Mouse (Mus musculus): ENCODE measurements around the gene Myo5c. TPM values are rescaled to one million over a fixed set of nuclear protein-coding genes. Genes with fewer than 3 reads are reported as not detected.

Myo5c gene
- polyA plus RNA-seq, 1 experiment from 2014 or later: 0.50 TPM

DNA sequence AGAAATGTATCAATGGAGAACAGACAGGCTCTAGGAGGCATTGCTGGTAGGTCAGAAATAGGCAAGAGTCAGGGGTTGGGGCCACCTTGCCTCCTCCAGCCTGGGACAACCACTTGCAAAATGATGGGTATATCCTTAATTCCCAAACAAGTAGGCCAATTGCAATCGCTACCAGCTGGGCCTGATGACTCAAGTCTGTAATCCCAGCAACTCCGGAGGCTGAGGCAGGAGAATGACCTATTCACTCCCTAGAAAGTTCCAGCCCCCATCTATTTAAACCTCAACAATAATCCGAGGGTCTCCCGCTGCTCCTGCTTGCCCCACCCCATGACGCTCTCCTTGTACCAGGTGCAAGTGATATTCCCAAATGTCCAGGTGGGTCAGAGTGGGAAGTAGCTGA lies 115.6 kb downstream of the Myo5c start, which contains the start of gene Bcl2l10:
TSS of gene Bcl2l10 (plus strand) at position 301 of the 400 bp plus-strand sequence.
- Histone ChIP-seq H3K4me2 (replicated peaks) (no peak within 1 kb of the TSS), H3K27ac (no peak within 1 kb of the TSS), H3K4me3 (replicated peaks) (no peak within 1 kb of the TSS), H3K36me3 (peaks cover 41% of the 10 kb centered on the region), H3K4me1 (replicated peaks) (no peaks in the 10 kb centered on the region), H3K9me3 (no peaks in the 10 kb centered on the region), H3K9ac (replicated peaks) (no peak within 1 kb of the TSS), H3K27me3 (no peaks in the 10 kb centered on the region)
- 93% methylated on average over 5 of the region's 5 CpGs for WGBS
- no peak for ATAC-seq

DNA sequence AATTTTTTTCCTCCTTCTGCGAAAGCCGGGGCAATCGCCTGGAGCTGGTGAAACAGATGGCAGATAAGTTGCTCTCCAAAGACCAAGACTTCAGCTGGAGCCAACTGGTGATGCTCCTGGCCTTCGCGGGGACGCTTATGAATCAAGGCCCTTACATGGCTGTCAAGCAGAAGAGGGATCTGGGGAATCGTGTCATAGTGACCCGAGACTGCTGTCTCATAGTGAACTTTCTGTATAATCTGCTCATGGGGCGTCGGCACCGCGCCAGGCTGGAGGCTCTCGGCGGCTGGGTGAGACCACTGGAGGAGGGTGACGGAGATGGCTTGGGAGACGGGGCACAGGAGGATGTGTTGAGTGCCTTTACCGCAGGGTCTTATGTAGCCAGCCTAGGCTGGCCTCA lies 116.2 kb downstream of the Myo5c start:
- H3K36me3 ChIP-seq: peaks cover 35% of the 10 kb centered on the region
- no peak overlapping the region for H3K4me2 ChIP-seq (replicated peaks)
- H3K27ac ChIP-seq: no peak overlapping the region
- no peak overlapping the region for H3K9ac ChIP-seq (replicated peaks)
- no peaks in the 10 kb centered on the region for H3K27me3 ChIP-seq
- H3K4me1 ChIP-seq (replicated peaks): no peaks in the 10 kb centered on the region
- ATAC-seq: no peak
- 96% methylated on average over 17 of the region's 17 CpGs for WGBS
- H3K4me3 ChIP-seq (replicated peaks): no peak overlapping the region
- H3K9me3 ChIP-seq: no peaks in the 10 kb centered on the region

DNA sequence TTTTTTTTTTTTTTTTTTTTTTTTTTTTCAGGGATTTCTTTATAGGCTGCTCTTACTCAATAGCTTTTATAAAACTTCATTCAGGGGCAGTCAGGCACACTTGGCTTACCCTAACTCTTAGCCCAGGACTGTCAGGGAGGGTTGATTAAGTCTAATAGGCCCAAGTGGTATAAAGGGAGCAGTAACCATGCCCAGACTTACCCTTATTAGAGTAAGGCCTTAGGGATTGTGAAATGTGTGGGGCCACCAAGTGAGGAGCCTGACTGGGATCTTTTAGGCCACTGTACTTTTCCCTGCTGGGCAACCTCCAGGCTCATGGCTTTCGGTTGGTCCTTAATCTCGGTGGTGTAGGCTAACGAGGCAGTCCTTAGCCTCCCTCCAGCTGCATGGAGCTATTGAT lies 116.8 kb downstream of the Myo5c start:
- no peak for ATAC-seq
- Histone ChIP-seq H3K4me1 (replicated peaks) (no peaks in the 10 kb centered on the region), H3K36me3 (peaks cover 30% of the 10 kb centered on the region), H3K27ac (no peak overlapping the region), H3K4me2 (replicated peaks) (no peak overlapping the region), H3K4me3 (replicated peaks) (no peak overlapping the region), H3K27me3 (no peaks in the 10 kb centered on the region), H3K9ac (replicated peaks) (no peak overlapping the region), H3K9me3 (no peaks in the 10 kb centered on the region)
- 52% methylated on average over 3 of the region's 3 CpGs for WGBS

DNA sequence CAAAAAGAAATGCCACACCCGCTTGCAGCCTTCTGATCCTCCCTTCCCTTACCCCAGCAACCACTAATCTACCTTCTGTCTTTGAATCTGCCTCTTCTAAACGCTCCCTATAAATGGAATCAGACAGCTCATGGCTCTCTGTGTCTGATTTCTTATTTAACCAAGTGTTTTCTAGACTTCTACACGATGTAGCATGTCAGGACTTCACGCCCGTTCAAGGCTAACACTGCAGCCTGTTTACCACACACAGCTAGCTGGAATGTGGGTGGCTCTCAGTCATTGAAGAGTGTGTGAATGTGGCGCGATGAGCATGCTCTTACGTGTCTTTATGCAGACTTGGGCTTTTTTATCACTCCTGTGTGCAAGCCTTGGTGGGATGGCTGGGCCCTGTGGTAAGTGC lies 121.3 kb downstream of the Myo5c start:
- WGBS: 74% methylated on average over 8 of the region's 8 CpGs

More for the DNA sequence above, 121.3 kb downstream of the Myo5c start:
- no peaks in the 10 kb centered on the region for H3K4me1 ChIP-seq (replicated peaks)
- H3K27me3 ChIP-seq: no peaks in the 10 kb centered on the region
- no peak overlapping the region for H3K4me2 ChIP-seq (replicated peaks)
- no peak overlapping the region for H3K4me3 ChIP-seq (replicated peaks)
- no peak overlapping the region for H3K27ac ChIP-seq
- H3K36me3 ChIP-seq: 0 out of 2 replicates have a peak, but pooled peaks cover 2% of the 10 kb centered on the region
- no peak for ATAC-seq
- H3K9me3 ChIP-seq: no peaks in the 10 kb centered on the region
- no peak overlapping the region for H3K9ac ChIP-seq (replicated peaks)

Other genes with a start within 250 kb of the Myo5c start
- gene Arpp19, start 194.4 kb upstream of the Myo5c start, polyA plus RNA-seq (2015; fragmentation: Nextera tagmentation; extraction: Ambion mirVana): 236 and 245 TPM in 2 replicates
- gene Myo5a, start 161.0 kb upstream of the Myo5c start, polyA plus RNA-seq (2015; fragmentation: Nextera tagmentation; extraction: Ambion mirVana): 26.3 and 27.8 TPM in 2 replicates
- gene Gnb5, start 74.3 kb downstream of the Myo5c start, polyA plus RNA-seq (2015; fragmentation: Nextera tagmentation; extraction: Ambion mirVana): 46.4 and 50.2 TPM in 2 replicates
- gene Bcl2l10, start 115.7 kb downstream of the Myo5c start, polyA plus RNA-seq (2015; fragmentation: Nextera tagmentation; extraction: Ambion mirVana): not detected in 2 replicates
- gene Mapk6, start 178.0 kb downstream of the Myo5c start, polyA plus RNA-seq (2015; fragmentation: Nextera tagmentation; extraction: Ambion mirVana): 196 and 199 TPM in 2 replicates
- 46.8 and 49.2 TPM in 2 replicates for gene Leo1, start 209.5 kb downstream of the Myo5c start, polyA plus RNA-seq (2015; fragmentation: Nextera tagmentation; extraction: Ambion mirVana)

Data from midbrain, embryonic 13.5 days (tissue).